Mouse (Mus musculus) forebrain, embryonic 15.5 days (tissue): ENCODE results near the gene Fam196b. TPM values are rescaled to one million over a fixed set of nuclear protein-coding genes. Genes with fewer than 3 reads are reported as not detected.

Source experiments
- ATAC-seq: fragments of 200-750 bp; cut with Nextera tagmentation; replicated peaks from 2 replicates; pipeline ENCODE4 v1.8.0; 2017; ENCODE audit warnings: mild to moderate bottlenecking, moderate TSS enrichment, moderate library complexity
- H3K27ac ChIP-seq: fragments of 300-500 bp; sonication (generic); replicated peaks from 2 replicates; pipeline ENCODE4 v1.5.1; 2015; ENCODE audit warnings: mild to moderate bottlenecking, inconsistent platforms
- H3K27me3 ChIP-seq: fragments of 300-500 bp; sonication (generic); 2 replicates; pipeline ENCODE4 v1.6.1; 2015; ENCODE audit warnings: inconsistent platforms
- H3K36me3 ChIP-seq: fragments of 300-500 bp; sonication (generic); 2 replicates; pipeline ENCODE4 v1.6.1; 2015; ENCODE audit warnings: mild to moderate bottlenecking, inconsistent platforms
- H3K4me1 ChIP-seq: fragments of 300-500 bp; sonication (generic); 2 replicates; pipeline ENCODE4 v1.6.1; 2015; ENCODE audit warnings: inconsistent platforms
- H3K4me2 ChIP-seq: fragments of 300-500 bp; sonication (generic); replicated peaks from 2 replicates; pipeline ENCODE4 v1.6.1; 2015; ENCODE audit warnings: mild to moderate bottlenecking, inconsistent platforms
- H3K4me3 ChIP-seq: fragments of 300-500 bp; sonication (generic); 2 replicates; pipeline ENCODE4 v1.5.1; 2015; ENCODE audit warnings: mild to moderate bottlenecking, inconsistent platforms
- H3K9ac ChIP-seq: fragments of 300-500 bp; sonication (generic); replicated peaks from 2 replicates; pipeline ENCODE4 v1.6.1; 2015; ENCODE audit warnings: mild to moderate bottlenecking, inconsistent platforms
- H3K9me3 ChIP-seq: fragments of 300-500 bp; sonication (generic); 2 replicates; pipeline ENCODE4 v1.6.1; 2016; ENCODE audit warnings: inconsistent platforms
- WGBS: fragments of 180-500 bp; shearing (Covaris S2); methylation state at CpG from one replicate; pipeline ENCODE4 v1.1.7; 2015; ENCODE audit warnings: mixed read lengths; 5-methylcytosine and 5-hydroxymethylcytosine counted together
- polyA plus RNA-seq: library from polyadenylated mRNA; unstranded; fragments of >200 nt; fragmentation: Nextera tagmentation; extraction: Ambion mirVana; gene quantifications from 2 replicates; pipeline ENCODE4 v1.2.1, GENCODE M21; 2015

The Fam196b gene
- polyA plus RNA-seq, 1 experiment from 2014 or later, result 1.9 TPM

DNA sequence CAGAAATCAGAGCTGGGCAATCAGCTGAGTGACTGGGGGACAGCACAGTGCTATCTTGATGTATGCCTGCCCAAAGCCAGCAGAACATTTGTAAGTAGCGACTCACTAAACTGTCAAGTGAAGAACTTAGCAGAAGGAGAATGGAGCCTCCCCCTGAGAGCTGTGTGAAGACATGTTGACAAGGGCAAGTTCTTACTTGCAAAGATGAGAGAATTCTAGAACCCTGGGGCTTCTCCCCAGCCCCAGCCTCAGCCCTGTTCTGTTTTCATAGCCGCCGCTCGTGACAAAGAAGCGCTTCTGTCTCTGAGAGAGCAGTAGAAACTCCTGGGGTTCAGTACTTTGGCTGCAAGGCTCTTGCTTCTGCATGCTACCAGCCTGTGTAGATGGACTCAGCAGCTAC is 25.1 kb downstream of the Fam196b start:
- no peaks in the 10 kb centered on the region for H3K36me3 ChIP-seq
- no peak overlapping the region for H3K4me2 ChIP-seq
- H3K4me3 ChIP-seq, result no peak overlapping the region
- no peaks in the 10 kb centered on the region for H3K9me3 ChIP-seq
- H3K27me3 ChIP-seq, result no peaks in the 10 kb centered on the region
- H3K27ac ChIP-seq, result no peak overlapping the region
- no peak overlapping the region for H3K9ac ChIP-seq
- ATAC-seq, result no peak
- peaks cover 10% of the 10 kb centered on the region; the same call in 1 of the 2 replicates for H3K4me1 ChIP-seq
- 88% methylated on average over 5 of the region's 5 CpGs for whole genome bisulfite sequencing

DNA sequence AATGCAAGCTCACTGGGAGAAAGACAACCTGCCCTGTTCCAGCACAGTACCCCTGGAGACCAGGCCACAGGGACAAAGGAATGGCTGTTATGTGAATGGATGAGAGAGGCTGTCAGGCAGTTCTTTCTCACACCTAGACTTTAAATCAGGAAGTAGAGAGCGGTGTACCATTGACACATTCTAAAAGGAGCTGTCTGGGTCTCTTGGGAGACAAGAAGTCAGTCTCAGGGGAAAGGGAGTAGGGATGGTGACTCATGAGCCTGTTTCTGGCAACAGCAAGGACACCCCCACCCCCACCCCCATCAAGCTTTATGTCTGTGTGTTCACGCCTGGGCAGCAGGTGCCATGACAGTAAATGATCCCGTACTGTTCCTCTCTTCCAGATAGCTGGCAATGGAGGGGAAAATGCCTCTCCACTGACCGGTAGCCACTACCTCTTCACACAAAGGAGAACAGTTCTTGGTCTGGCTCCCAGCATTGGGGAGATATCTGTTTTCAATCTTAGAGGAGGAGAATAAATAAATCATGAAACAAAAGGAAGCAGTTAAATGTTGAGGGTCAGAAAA is 29.2 kb downstream of the Fam196b start:
- H3K27ac ChIP-seq, result no peak overlapping the region
- ATAC-seq, result no peak

DNA sequence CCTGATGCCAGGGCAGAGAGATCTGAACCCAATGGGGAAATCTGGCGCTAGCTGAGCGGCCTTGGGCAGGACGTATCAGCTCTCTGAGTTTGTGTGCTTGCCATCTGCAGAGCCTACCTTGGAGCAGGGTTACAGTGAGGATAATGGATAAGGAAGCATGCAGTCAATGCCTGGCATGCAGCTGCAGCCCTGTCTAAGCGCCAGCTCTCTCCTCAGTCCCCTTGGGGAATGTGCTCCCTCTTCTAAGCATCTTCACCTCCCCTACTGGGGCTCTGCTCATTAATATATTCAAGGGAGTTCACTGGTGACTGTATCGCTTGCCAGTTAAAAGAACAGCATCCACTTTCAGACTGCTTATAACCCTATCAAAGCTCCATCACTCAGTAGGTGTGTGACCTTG is 29.7 kb downstream of the Fam196b start:
- peaks cover 22% of the 10 kb centered on the region for H3K4me1 ChIP-seq
- no peaks in the 10 kb centered on the region for H3K9me3 ChIP-seq
- H3K27ac ChIP-seq, result no peak overlapping the region
- no peaks in the 10 kb centered on the region for H3K36me3 ChIP-seq
- H3K9ac ChIP-seq, result no peak overlapping the region
- WGBS, result 38% methylated on average over 5 of the region's 5 CpGs
- no peak overlapping the region for H3K4me2 ChIP-seq
- no peak overlapping the region for H3K4me3 ChIP-seq
- peak; percentile 30; the same call in 1 of the 2 replicates for ATAC-seq
- H3K27me3 ChIP-seq, result no peaks in the 10 kb centered on the region

More for the DNA sequence above, 29.2 kb downstream of the Fam196b start:
- H3K27me3 ChIP-seq, result no peaks in the 10 kb centered on the region
- H3K4me2 ChIP-seq, result no peak overlapping the region
- H3K4me1 ChIP-seq, result peaks cover 17% of the 10 kb centered on the region
- no peak overlapping the region for H3K9ac ChIP-seq
- no peak overlapping the region for H3K4me3 ChIP-seq
- no peaks in the 10 kb centered on the region for H3K36me3 ChIP-seq
- H3K9me3 ChIP-seq, result no peaks in the 10 kb centered on the region
- WGBS, result 54% methylated on average over 4 of the region's 4 CpGs

DNA sequence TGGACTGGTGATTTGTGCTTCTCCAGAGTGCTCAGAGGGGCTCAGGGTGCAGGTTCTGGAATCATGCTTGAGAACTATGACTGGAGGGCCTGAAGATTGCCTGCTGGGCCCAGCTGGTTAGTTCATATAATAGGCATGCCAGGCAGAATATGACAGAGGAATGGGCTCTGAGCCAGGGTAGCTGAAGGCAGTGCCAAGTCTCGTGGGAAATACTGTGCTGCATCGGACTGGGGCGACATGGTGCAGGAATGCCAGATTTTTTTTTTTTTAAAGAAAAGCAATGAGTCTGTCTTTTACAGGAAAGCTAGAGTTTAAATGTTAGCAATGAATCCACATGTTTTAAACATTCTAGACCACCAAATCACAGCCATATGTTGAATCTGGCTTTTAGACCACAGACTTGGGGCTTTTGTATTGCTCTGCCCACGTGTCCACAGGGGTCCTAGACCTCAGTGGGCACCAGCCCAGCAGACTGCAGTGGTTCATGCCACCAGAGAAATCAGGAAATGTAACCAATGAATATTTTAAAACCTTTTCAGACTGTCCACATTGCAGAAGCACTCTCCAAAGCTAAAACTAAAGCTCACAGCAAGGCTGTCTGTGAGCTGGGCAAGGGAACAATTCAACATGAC is 33.8 kb downstream of the Fam196b start:
- Histone ChIP-seq H3K27me3 (no peaks in the 10 kb centered on the region), H3K27ac (no peak overlapping the region; the same call in 1 of the 2 replicates), H3K9me3 (no peaks in the 10 kb centered on the region), H3K4me2 (no peak overlapping the region), H3K9ac (no peak overlapping the region), H3K4me3 (no peak overlapping the region), H3K36me3 (no peaks in the 10 kb centered on the region), H3K4me1 (peaks cover 25% of the 10 kb centered on the region)
- WGBS, result 15% methylated on average over 4 of the region's 4 CpGs
- ATAC-seq, result peak; percentile 94

DNA sequence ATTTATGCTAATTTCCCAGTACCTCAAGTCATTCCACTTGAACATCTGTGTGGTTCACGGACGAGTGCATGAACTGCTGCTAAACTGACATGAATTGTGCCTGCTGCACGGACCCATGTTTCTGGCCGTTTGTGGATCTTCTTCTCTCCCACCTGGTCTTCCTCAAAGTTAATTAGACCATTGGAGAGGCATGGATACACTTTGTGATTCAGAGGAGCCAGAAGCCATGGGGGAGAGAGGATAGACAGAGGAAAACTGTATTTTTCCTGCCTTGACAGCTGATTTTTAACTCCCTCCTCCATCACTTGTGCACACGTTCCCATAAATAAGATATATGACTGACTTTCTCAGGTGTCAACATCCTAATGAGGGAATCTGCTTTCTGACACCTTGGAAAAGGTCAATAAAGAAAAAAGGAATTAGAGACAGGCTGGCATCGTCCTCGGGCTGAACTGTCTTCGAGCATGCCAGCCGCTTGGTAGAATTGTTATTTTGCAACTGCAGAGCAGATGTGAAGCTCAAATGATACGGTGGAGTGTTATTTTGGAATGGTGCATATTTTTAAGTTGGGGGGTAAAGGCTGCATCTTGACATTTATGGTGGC is 34.9 kb downstream of the Fam196b start:
- H3K36me3 ChIP-seq, result no peaks in the 10 kb centered on the region
- H3K27ac ChIP-seq, result no peak overlapping the region
- no peak for ATAC-seq
- H3K4me2 ChIP-seq, result no peak overlapping the region
- no peak overlapping the region for H3K4me3 ChIP-seq
- H3K4me1 ChIP-seq, result peaks cover 16% of the 10 kb centered on the region
- H3K27me3 ChIP-seq, result 0 out of 2 replicates have a peak, but pooled peaks cover 5% of the 10 kb centered on the region
- H3K9ac ChIP-seq, result no peak overlapping the region
- H3K9me3 ChIP-seq, result no peaks in the 10 kb centered on the region
- WGBS, result 77% methylated on average over 10 of the region's 10 CpGs

DNA sequence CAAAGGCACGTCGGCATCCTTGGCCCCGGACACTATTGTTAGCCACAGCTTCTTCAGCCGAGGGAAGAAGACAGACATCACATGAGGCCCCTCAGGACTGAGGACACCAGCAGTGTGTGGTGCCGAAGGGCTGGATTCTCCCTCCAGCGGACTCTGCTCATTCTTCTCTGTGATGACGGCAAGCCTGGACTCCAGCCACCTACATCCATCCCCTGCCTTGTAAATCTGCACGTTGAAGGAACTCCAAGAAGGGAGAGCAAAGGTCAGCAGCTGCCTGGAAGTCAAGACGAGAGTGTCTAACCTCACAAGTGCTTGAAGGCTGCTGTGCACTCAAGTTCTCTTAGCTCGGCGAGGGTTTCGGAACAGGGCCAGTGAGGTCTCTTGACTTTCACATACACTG is 40.8 kb downstream of the Fam196b start:
- Histone ChIP-seq H3K9ac (no peak overlapping the region), H3K9me3 (no peaks in the 10 kb centered on the region), H3K27ac (no peak overlapping the region), H3K4me1 (peaks cover 8% of the 10 kb centered on the region), H3K27me3 (0 out of 2 replicates have a peak, but pooled peaks cover 6% of the 10 kb centered on the region), H3K36me3 (no peaks in the 10 kb centered on the region), H3K4me3 (no peak overlapping the region), H3K4me2 (no peak overlapping the region)
- WGBS, result 81% methylated on average over 12 of the region's 12 CpGs
- ATAC-seq, result no peak

DNA sequence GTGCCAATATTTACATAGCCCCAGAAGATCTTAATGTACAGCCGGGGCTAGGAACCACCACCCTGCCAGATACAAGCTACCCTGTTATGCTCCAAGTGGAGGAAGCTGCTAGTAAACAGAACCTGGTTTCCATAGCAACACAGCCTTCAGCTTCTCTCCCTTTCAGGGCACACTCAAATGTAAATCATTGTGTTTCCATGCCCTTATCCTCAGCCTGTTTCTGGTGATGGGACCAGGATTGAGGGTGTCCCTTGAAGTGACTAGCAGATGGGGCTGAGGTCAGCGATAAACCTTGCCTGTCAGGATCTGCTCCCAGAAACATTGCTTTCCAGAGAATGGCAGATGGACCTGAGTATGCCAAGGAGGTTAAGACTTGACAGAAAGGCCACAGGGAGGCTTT is 41.5 kb downstream of the Fam196b start:
- 0 out of 2 replicates have a peak, but pooled peaks have one; percentile 19 for ATAC-seq
- 58% methylated on average over 2 of the region's 2 CpGs for WGBS

DNA sequence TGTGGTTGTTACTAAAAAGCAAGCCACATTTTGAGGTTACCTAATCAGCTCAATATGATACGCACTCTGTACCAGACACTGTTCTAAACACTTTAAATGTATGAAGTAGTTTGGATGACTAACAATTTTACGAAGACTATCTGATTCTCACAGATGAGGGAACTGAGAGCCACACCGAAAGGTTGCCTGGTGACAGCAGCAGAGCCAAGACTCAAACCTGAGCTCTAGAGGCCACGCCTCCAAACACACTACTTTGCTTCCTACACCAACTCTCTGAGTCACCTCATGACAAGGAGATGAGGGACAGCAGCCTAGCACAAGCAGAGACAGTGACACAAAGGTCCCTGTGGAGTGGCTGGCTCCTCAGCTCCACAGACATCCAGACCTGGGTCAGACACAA is 57.6 kb downstream of the Fam196b start:
- no peak overlapping the region for H3K9ac ChIP-seq
- no peak for ATAC-seq
- 89% methylated on average over 4 of the region's 4 CpGs for WGBS

More for the DNA sequence above, 41.5 kb downstream of the Fam196b start:
- Histone ChIP-seq H3K9me3 (no peaks in the 10 kb centered on the region), H3K36me3 (no peaks in the 10 kb centered on the region), H3K4me1 (peaks cover 8% of the 10 kb centered on the region), H3K27ac (no peak overlapping the region), H3K4me3 (no peak overlapping the region), H3K9ac (no peak overlapping the region), H3K27me3 (0 out of 2 replicates have a peak, but pooled peaks cover 6% of the 10 kb centered on the region), H3K4me2 (no peak overlapping the region)

DNA sequence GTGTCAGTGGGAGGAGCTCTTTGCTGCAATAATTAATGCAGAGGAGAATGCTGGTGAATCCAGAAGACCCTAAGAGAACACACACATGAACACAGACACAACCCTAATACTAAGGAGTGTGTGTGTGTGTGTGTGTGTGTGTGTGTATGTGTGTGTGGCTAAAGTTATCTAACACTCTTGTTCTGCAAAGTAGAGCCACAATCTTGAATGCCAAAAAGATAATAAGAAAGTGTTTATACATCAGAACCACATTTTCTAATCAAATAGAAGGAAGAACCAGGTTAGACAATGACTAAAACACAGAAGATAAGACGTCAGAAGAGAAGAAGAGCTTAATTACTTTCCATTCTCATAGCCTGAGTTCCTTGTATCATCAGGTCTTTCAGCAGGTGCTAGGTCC is 60.9 kb downstream of the Fam196b start:
- ATAC-seq, result no peak
- peaks cover 5% of the 10 kb centered on the region for H3K4me1 ChIP-seq
- WGBS, result 76% methylated on average over 1 of the region's 1 CpGs
- H3K9ac ChIP-seq, result no peak overlapping the region
- no peak overlapping the region for H3K4me3 ChIP-seq
- H3K9me3 ChIP-seq, result no peaks in the 10 kb centered on the region
- H3K36me3 ChIP-seq, result no peaks in the 10 kb centered on the region
- no peaks in the 10 kb centered on the region for H3K27me3 ChIP-seq
- H3K4me2 ChIP-seq, result no peak overlapping the region
- H3K27ac ChIP-seq, result no peak overlapping the region

More for the DNA sequence above, 57.6 kb downstream of the Fam196b start:
- no peaks in the 10 kb centered on the region for H3K9me3 ChIP-seq
- H3K27me3 ChIP-seq, result no peaks in the 10 kb centered on the region
- no peaks in the 10 kb centered on the region for H3K4me1 ChIP-seq
- H3K27ac ChIP-seq, result no peak overlapping the region
- H3K4me2 ChIP-seq, result no peak overlapping the region
- H3K4me3 ChIP-seq, result no peak overlapping the region
- H3K36me3 ChIP-seq, result no peaks in the 10 kb centered on the region

DNA sequence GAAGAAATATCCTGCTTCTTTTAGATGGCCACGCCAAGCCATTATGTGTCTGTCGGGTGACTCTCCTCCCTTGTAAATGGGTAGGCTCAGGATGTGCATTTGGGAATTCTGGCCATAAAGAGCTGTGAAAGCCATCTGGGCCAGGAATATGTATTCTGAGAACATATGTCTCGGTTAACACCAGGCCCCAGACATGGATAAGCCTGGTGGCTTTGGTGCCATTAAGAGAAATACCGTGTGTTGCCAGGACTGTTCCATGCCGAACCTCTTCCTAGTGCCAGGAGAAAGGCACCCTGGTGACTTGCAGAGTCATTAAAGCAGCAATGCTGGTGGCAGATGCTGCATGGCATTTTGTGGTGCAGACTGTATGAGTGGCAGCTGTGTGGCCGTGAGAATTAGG is 63.0 kb downstream of the Fam196b start:
- Histone ChIP-seq H3K4me2 (no peak overlapping the region), H3K4me1 (peaks cover 5% of the 10 kb centered on the region), H3K9ac (no peak overlapping the region), H3K36me3 (no peaks in the 10 kb centered on the region), H3K27me3 (no peaks in the 10 kb centered on the region), H3K4me3 (no peak overlapping the region), H3K9me3 (no peaks in the 10 kb centered on the region), H3K27ac (no peak overlapping the region)
- 52% methylated on average over 6 of the region's 6 CpGs for WGBS
- ATAC-seq, result peak; percentile 63

DNA sequence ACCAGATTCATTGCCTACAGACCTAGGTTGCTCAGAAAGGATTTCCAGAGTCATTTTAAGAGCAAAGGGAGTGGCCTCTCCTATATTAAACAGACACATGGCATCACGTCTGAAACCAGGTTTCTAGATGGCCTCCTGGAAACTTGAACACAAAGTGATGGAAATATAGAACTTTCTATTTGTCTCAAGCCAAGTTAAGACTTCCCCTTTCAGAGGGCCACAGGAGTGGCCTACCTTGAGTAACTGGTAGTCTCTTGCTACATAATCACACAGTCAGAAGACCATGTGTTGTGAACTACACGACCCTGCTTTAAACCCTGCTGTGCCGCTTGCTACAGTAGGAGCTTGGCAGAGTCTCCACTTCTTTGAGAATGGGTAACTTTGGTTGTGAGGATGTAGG is 68.9 kb downstream of the Fam196b start:
- no peak overlapping the region for H3K4me3 ChIP-seq
- no peak for ATAC-seq
- 89% methylated on average over 3 of the region's 3 CpGs for WGBS

DNA sequence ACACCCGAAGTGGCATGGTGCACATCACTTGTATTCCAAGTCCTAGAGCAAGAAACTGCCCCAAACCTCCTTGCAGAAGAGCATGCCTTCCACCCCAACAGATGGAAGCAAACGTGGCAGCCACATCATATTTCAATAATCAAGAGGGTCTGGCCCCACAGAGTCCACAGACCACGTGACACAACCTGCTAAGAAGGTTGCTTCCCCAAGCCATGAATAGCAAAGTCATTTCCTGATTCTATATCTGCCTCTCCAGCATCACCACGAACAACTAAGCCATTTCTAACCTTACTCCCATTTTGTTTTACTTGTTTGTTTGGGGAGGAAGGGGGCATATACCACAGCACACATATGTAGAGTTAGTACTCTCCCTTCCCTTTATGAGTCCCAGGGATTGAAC is 69.6 kb downstream of the Fam196b start:
- Histone ChIP-seq H3K4me2 (no peak overlapping the region), H3K27ac (no peak overlapping the region), H3K4me3 (no peak overlapping the region), H3K4me1 (peaks cover 11% of the 10 kb centered on the region), H3K36me3 (no peaks in the 10 kb centered on the region), H3K27me3 (no peaks in the 10 kb centered on the region), H3K9me3 (no peaks in the 10 kb centered on the region), H3K9ac (no peak overlapping the region)
- ATAC-seq, result no peak
- 78% methylated on average over 4 of the region's 4 CpGs for WGBS

More for the DNA sequence above, 68.9 kb downstream of the Fam196b start:
- Histone ChIP-seq H3K4me2 (no peak overlapping the region), H3K36me3 (no peaks in the 10 kb centered on the region), H3K9ac (no peak overlapping the region), H3K27ac (no peak overlapping the region), H3K27me3 (no peaks in the 10 kb centered on the region), H3K4me1 (peaks cover 11% of the 10 kb centered on the region), H3K9me3 (no peaks in the 10 kb centered on the region)
